ENCODE assay signal across 14 mouse cellular contexts in genomic region chr17:29979841-29980240, GRCm38 (mm10). TPM values are rescaled to one million over a fixed set of nuclear protein-coding genes. Genes with fewer than 3 reads are reported as not detected.
DNase-seq lines count a peak whose midpoint lies in the region; ATAC-seq lines count a peak whose summit lies in the region.
"Had no signal": no experiment of that assay in that cellular context is flagged by ENCODE, and none has a peak within 500 bp of the region (broad histone marks: within the 10 kb centered on the region; RNA-seq: fewer than 3 reads in every experiment).

No protein-coding gene starts in this region.

- no peak overlapping the region for H3K4me2 ChIP-seq in forebrain, embryonic 15.5 days (replicated peaks)
- H3K4me2 ChIP-seq: limb, embryonic 13.5 days had no signal

- no peaks in the 10 kb centered on the region for H3K9me3 ChIP-seq in forebrain, embryonic 15.5 days
- H3K9me3 ChIP-seq: limb, embryonic 13.5 days had no signal

- H3K4me3 ChIP-seq in forebrain, embryonic 15.5 days: no peak overlapping the region
- H3K4me3 ChIP-seq: limb, embryonic 13.5 days had no signal

- 83% methylated on average over 7 of the region's 7 CpGs for WGBS in forebrain, embryonic 15.5 days

- no peaks in the 10 kb centered on the region for H3K27me3 ChIP-seq in forebrain, embryonic 15.5 days

- H3K9ac ChIP-seq in forebrain, embryonic 15.5 days (replicated peaks): no peak overlapping the region
- H3K9ac ChIP-seq: limb, embryonic 13.5 days had no signal

- DNase-seq in urinary bladder, postnatal 14 days (ENCODE audit: low spot score): peak; percentile 41
- DNase-seq in urinary bladder, postnatal 4 days (ENCODE audit: low spot score in 2 of 2): no peak
- DNase-seq in fat pad, adult 2 months (ENCODE audit: extremely low read depth, low read depth, low spot score): peak; percentile 46
- peak; percentile 20 to 34 for DNase-seq in natural killer cell, adult 2 months (ENCODE audit: low spot score in 2 of 2)
- no peak for DNase-seq in kidney, postnatal 10 days
- DNase-seq in spleen, postnatal 14 days (ENCODE audit: low spot score in 2 of 2): no peak
- DNase-seq in right cerebral cortex, postnatal 14 days: no peak
- DNase-seq: heart, postnatal 36 days; kidney, adult 9 months; layer of hippocampus, adult 9-11 months; lung, postnatal 10 days; spleen, adult 18-20 months had no signal

- no peaks in the 10 kb centered on the region for H3K4me1 ChIP-seq in forebrain, embryonic 15.5 days

- H3K36me3 ChIP-seq in forebrain, embryonic 15.5 days: no peaks in the 10 kb centered on the region
- H3K36me3 ChIP-seq: limb, embryonic 13.5 days had no signal

- no peak for ATAC-seq in forebrain, embryonic 15.5 days (replicated peaks)

- no peak overlapping the region for H3K27ac ChIP-seq in forebrain, embryonic 15.5 days (replicated peaks)
- H3K27ac ChIP-seq: limb, embryonic 13.5 days had no signal

RNA-seq across cellular contexts. Expression of gene Mdga1, which starts 10.0 kb away (rescaled TPM):
- polyA plus RNA-seq in forebrain, embryonic 15.5 days (2015; fragmentation: Nextera tagmentation; extraction: Ambion mirVana): 11.3 and 13.4 TPM in 2 replicates

RNA-seq across cellular contexts. Expression of gene Zfand3, which starts 24.7 kb away (rescaled TPM):
- polyA plus RNA-seq in forebrain, embryonic 15.5 days (2015; fragmentation: Nextera tagmentation; extraction: Ambion mirVana): 57.0 and 64.2 TPM in 2 replicates

Comparison
In these comparisons a context has a peak if more than half of its experiments do, and no peak if none do; other contexts are left out.
1. DNase-seq: peak in urinary bladder, postnatal 14 days (single experiment), fat pad, adult 2 months (single experiment) and natural killer cell, adult 2 months (2 of 2); none in urinary bladder, postnatal 4 days (0 of 2), kidney, postnatal 10 days (single experiment), spleen, postnatal 14 days (0 of 2) and right cerebral cortex, postnatal 14 days (single experiment).